Mouse (Mus musculus) myocyte (in vitro differentiated cells): ENCODE results near the gene Trappc3. TPM values are rescaled to one million over a fixed set of nuclear protein-coding genes. Genes with fewer than 3 reads are reported as not detected.
A peak's percentile ranks its signal among the peaks of the same experiment; 100 is the strongest.

ENCODE experiments used
- H3K27me3 ChIP-seq: one replicate; pipeline ENCODE4 v1.6.1; 2011; ENCODE audit not compliant: control insufficient read depth, insufficient read depth, insufficient read length
- H3K36me3 ChIP-seq: one replicate; pipeline ENCODE4 v1.6.1; 2011; ENCODE audit not compliant: control insufficient read depth, insufficient read depth
- H3K4me2 ChIP-seq: one replicate; pipeline ENCODE4 v1.6.1; 2011; ENCODE audit warnings: low read depth, control low read depth
- H3K4me3 ChIP-seq: one replicate; pipeline ENCODE4 v1.5.1; 2011; ENCODE audit warnings: mild to moderate bottlenecking, control low read depth, moderate library complexity
- H3K79me2 ChIP-seq: one replicate; pipeline ENCODE4 v1.6.1; 2011; ENCODE audit not compliant: control insufficient read depth, insufficient read depth
- H3ac ChIP-seq: one replicate; pipeline ENCODE4 v1.6.1; 2011; ENCODE audit not compliant: control insufficient read depth, insufficient read length
- CEBPB ChIP-seq: IDR thresholded peaks from 2 replicates; pipeline ENCODE4 v1.6.1; 2011; ENCODE audit warnings: mild to moderate bottlenecking, moderate library complexity; ENCODE audit not compliant: poor library complexity, insufficient read depth, severe bottlenecking
- E2F4 ChIP-seq: IDR thresholded peaks from one replicate; pipeline ENCODE4 v1.6.1; 2011; ENCODE audit warnings: mild to moderate bottlenecking, control low read depth, moderate library complexity; ENCODE audit not compliant: insufficient read depth
- MAX ChIP-seq: IDR thresholded peaks from one replicate; pipeline ENCODE4 v1.6.1; 2011; ENCODE audit warnings: low read depth, mild to moderate bottlenecking, control low read depth
- MYOD1 ChIP-seq, 3 experiments: IDR thresholded peaks; one replicate each; pipeline ENCODE4 v1.6.1; 2011; ENCODE audit warnings: control low read depth in 2 of 3, low read depth in 2 of 3, mild to moderate bottlenecking in 2 of 3, moderate library complexity in 1 of 3; ENCODE audit not compliant: insufficient read length in 2 of 3, control insufficient read depth in 1 of 3
- MYOG ChIP-seq, 3 experiments: IDR thresholded peaks; one replicate each; pipeline ENCODE4 v1.6.1; 2011; ENCODE audit warnings: control low read depth in 2 of 3, low read depth in 2 of 3, mild to moderate bottlenecking in 2 of 3; ENCODE audit not compliant: insufficient read length in 2 of 3, control insufficient read depth in 1 of 3, insufficient read depth in 1 of 3
- POLR2A ChIP-seq: IDR thresholded peaks from one replicate; pipeline ENCODE4 v1.6.1; 2011; ENCODE audit warnings: low read depth, mild to moderate bottlenecking, control low read depth, moderate library complexity; ENCODE audit not compliant: insufficient read length
- POLR2AphosphoS2 ChIP-seq: IDR thresholded peaks from one replicate; pipeline ENCODE4 v1.6.1; 2011; ENCODE audit warnings: low read depth, control low read depth; ENCODE audit not compliant: insufficient read length
- REST ChIP-seq: IDR thresholded peaks from one replicate; pipeline ENCODE4 v1.6.1; 2011; ENCODE audit warnings: mild to moderate bottlenecking, control low read depth, moderate library complexity; ENCODE audit not compliant: insufficient read depth, insufficient read length
- SRF ChIP-seq: IDR thresholded peaks from one replicate; pipeline ENCODE4 v1.6.1; 2011; ENCODE audit warnings: low read depth; ENCODE audit not compliant: control insufficient read depth, insufficient read length
- TCF12 ChIP-seq: IDR thresholded peaks from one replicate; pipeline ENCODE4 v1.6.1; 2011; ENCODE audit warnings: mild to moderate bottlenecking, control low read depth; ENCODE audit not compliant: poor library complexity, insufficient read depth, severe bottlenecking
- TCF3 ChIP-seq: IDR thresholded peaks from one replicate; pipeline ENCODE4 v1.6.1; 2011; ENCODE audit warnings: low read depth, control low read depth; ENCODE audit not compliant: insufficient read length
- USF1 ChIP-seq: IDR thresholded peaks from one replicate; pipeline ENCODE4 v1.6.1; 2011; ENCODE audit warnings: low read depth, mild to moderate bottlenecking, control low read depth, moderate library complexity
- polyA plus RNA-seq: library from polyadenylated mRNA; unstranded; fragments of >200 nt; fragmentation: generic; extraction: Trizol; gene quantifications from one replicate; pipeline ENCODE4 v1.2.1, GENCODE M21; 2012; ENCODE audit warnings: missing spikeins

Trappc3 gene
- polyA plus RNA-seq, 1 experiment, result 84.1 TPM

GRCm38 (mm10) chr4:126319806-126320205 lies 57.7 kb downstream of the Trappc3 start:
- Histone ChIP-seq H3K4me3 (no peak overlapping the region), H3K4me2 (no peak overlapping the region)
- TF ChIP-seq MYOD1 (IDR thresholded peaks at IDR 0.05; ENCODE audit: control insufficient read depth in 1 of 3, insufficient read length in 2 of 3, low read depth in 2 of 3), result no peak
- no peak for TF ChIP-seq MAX
- no peak for TF ChIP-seq TCF12
- TF ChIP-seq MYOG (IDR thresholded peaks at IDR 0.05; ENCODE audit: control insufficient read depth in 1 of 3, insufficient read depth in 1 of 3, insufficient read length in 2 of 3, low read depth in 2 of 3), result no peak
- TF ChIP-seq CEBPB, result no peak
- TF ChIP-seq E2F4, result no peak
- no peak for TF ChIP-seq SRF

GRCm38 (mm10) chr4:126321111-126321853 lies 59.2 kb downstream of the Trappc3 start, which contains the start of gene Adprhl2:
Adprhl2 (minus strand) TSS chr4:126321703.
- H3K79me2 ChIP-seq, result peaks cover 14% of the 10 kb centered on the region
- peak within 1 kb of the TSS; percentile 91 for H3K4me2 ChIP-seq
- no peaks in the 10 kb centered on the region for H3K27me3 ChIP-seq
- peak within 1 kb of the TSS; percentile 79 for H3ac ChIP-seq
- H3K4me3 ChIP-seq, result peak within 1 kb of the TSS; percentile 70
- TF ChIP-seq MYOG (IDR thresholded peaks at IDR 0.05; ENCODE audit: control insufficient read depth in 1 of 3, insufficient read depth in 1 of 3, insufficient read length in 2 of 3, low read depth in 2 of 3) (peak in 2 of 3 experiments; percentile 28 to 54), TCF3 (no peak), POLR2AphosphoS2 (peak; percentile 94), E2F4 (peak; percentile 41), CEBPB (no peak), USF1 (no peak), TCF12 (no peak), MYOD1 (IDR thresholded peaks at IDR 0.05; ENCODE audit: control insufficient read depth in 1 of 3, insufficient read length in 2 of 3, low read depth in 2 of 3) (peak in 1 of 3 experiments; percentile 30), POLR2A (peak; percentile 92), SRF (peak; percentile 65), MAX (no peak), REST (peak; percentile 33)
- H3K36me3 ChIP-seq, result no peaks in the 10 kb centered on the region

More at GRCm38 (mm10) chr4:126319806-126320205, 57.7 kb downstream of the Trappc3 start:
- Histone ChIP-seq H3K27me3 (no peaks in the 10 kb centered on the region), H3ac (no peak overlapping the region), H3K79me2 (peaks cover 14% of the 10 kb centered on the region), H3K36me3 (no peaks in the 10 kb centered on the region)

GRCm38 (mm10) chr4:126321854-126322511 lies 59.9 kb downstream of the Trappc3 start:
- Histone ChIP-seq H3K4me3 (peak overlapping the region; percentile 70), H3K27me3 (no peaks in the 10 kb centered on the region), H3K4me2 (no peak overlapping the region), H3K79me2 (peaks cover 14% of the 10 kb centered on the region), H3ac (peak overlapping the region; percentile 79), H3K36me3 (no peaks in the 10 kb centered on the region)
- TF ChIP-seq SRF, result no peak
- TF ChIP-seq REST, result no peak
- TF ChIP-seq CEBPB, result no peak
- TF ChIP-seq POLR2AphosphoS2, result no peak
- no peak for TF ChIP-seq MYOD1 (IDR thresholded peaks at IDR 0.05; ENCODE audit: control insufficient read depth in 1 of 3, insufficient read length in 2 of 3, low read depth in 2 of 3)
- no peak for TF ChIP-seq TCF3

GRCm38 (mm10) chr4:126322646-126323045 lies 60.5 kb downstream of the Trappc3 start:
- no peak overlapping the region for H3ac ChIP-seq
- H3K27me3 ChIP-seq, result no peaks in the 10 kb centered on the region
- no peaks in the 10 kb centered on the region for H3K36me3 ChIP-seq
- H3K4me3 ChIP-seq, result no peak overlapping the region
- H3K4me2 ChIP-seq, result no peak overlapping the region
- no peak for TF ChIP-seq TCF3
- no peak for TF ChIP-seq TCF12
- TF ChIP-seq MYOD1 (IDR thresholded peaks at IDR 0.05; ENCODE audit: control insufficient read depth in 1 of 3, insufficient read length in 2 of 3, low read depth in 2 of 3), result no peak
- TF ChIP-seq POLR2AphosphoS2, result no peak
- no peak for TF ChIP-seq MYOG (IDR thresholded peaks at IDR 0.05; ENCODE audit: control insufficient read depth in 1 of 3, insufficient read depth in 1 of 3, insufficient read length in 2 of 3, low read depth in 2 of 3)
- H3K79me2 ChIP-seq, result peaks cover 14% of the 10 kb centered on the region

- H3K79me2 ChIP-seq, result peaks cover 13% of the 10 kb centered on the region
- TF ChIP-seq POLR2A (no peak), MYOG (IDR thresholded peaks at IDR 0.05; ENCODE audit: control insufficient read depth in 1 of 3, insufficient read depth in 1 of 3, insufficient read length in 2 of 3, low read depth in 2 of 3) (no peak), CEBPB (no peak), POLR2AphosphoS2 (no peak), TCF3 (no peak), E2F4 (no peak), USF1 (no peak), REST (no peak), MYOD1 (IDR thresholded peaks at IDR 0.05; ENCODE audit: control insufficient read depth in 1 of 3, insufficient read length in 2 of 3, low read depth in 2 of 3) (no peak), SRF (no peak), TCF12 (no peak), MAX (no peak)
- no peak overlapping the region for H3ac ChIP-seq
- no peak overlapping the region for H3K4me3 ChIP-seq
- no peaks in the 10 kb centered on the region for H3K36me3 ChIP-seq
- no peak overlapping the region for H3K4me2 ChIP-seq
- H3K27me3 ChIP-seq, result no peaks in the 10 kb centered on the region
Measured at GRCm38 (mm10) chr4:126324861-126325260, 62.7 kb downstream of the Trappc3 start.
